Mouse (Mus musculus): ENCODE results near the gene Col7a1.

- TF ChIP-seq CTCF (IDR thresholded peaks at IDR 0.05; ENCODE audit: control insufficient read depth, insufficient read depth, insufficient replicate concordance, low read depth, low read length) = no peak
- TF ChIP-seq POLR2A (IDR thresholded peaks at IDR 0.05; ENCODE audit: control insufficient read depth, low read depth, low read length) = no peak
Measured at GRCm38 (mm10) chr9:108989802-108990461, 36.5 kb downstream of the Col7a1 start.

Data from testis, adult 2 months (tissue).